Comparison of ENCODE assay signal across 8 mouse cellular contexts in genomic region chr4:155773335-155774078, GRCm38 (mm10). TPM values are rescaled to one million over a fixed set of nuclear protein-coding genes. Genes with fewer than 3 reads are reported as not detected.
DNase-seq lines count a peak whose midpoint lies in the region; ATAC-seq and TF ChIP-seq lines count a peak whose summit lies in the region.

No protein-coding gene starts in this region.

- DNase-seq in cerebellum, adult 2 months, result no peak
- DNase-seq in cerebellum, postnatal 4 days (ENCODE audit: low spot score in 2 of 2), result no peak
- no peak for DNase-seq in lung, postnatal 10 days
- no peak for DNase-seq in limb, embryonic 10.5 days (ENCODE audit: low spot score)
- no peak for DNase-seq in thymus, postnatal 4 days
- DNase-seq in B cell, adult 2 months, result no peak

- H3K36me3 ChIP-seq in lung, embryonic 16.5 days (ENCODE audit: control insufficient read depth, insufficient read depth, low read length), result no peaks in the 10 kb centered on the region
- no peaks in the 10 kb centered on the region for H3K36me3 ChIP-seq in limb, embryonic 10.5 days

- H3K27ac ChIP-seq in cerebellum, adult 2 months (ENCODE audit: insufficient read depth, low read length), result no peak overlapping the region
- no peak overlapping the region for H3K27ac ChIP-seq in lung, embryonic 16.5 days (ENCODE audit: low read length)
- H3K27ac ChIP-seq in limb, embryonic 10.5 days, result peak overlapping the region; percentile 74
- no peak overlapping the region for H3K27ac ChIP-seq in olfactory bulb, adult 2 months (ENCODE audit: insufficient read depth, low read depth, low read length)

- no peaks in the 10 kb centered on the region for H3K27me3 ChIP-seq in cerebellum, adult 2 months (ENCODE audit: control insufficient read depth, insufficient read depth, low read length)
- H3K27me3 ChIP-seq in lung, embryonic 16.5 days (ENCODE audit: control insufficient read depth, insufficient read depth, low read depth, low read length), result peaks cover 17% of the 10 kb centered on the region
- H3K27me3 ChIP-seq in limb, embryonic 10.5 days (ENCODE audit: low read depth, poor library complexity, severe bottlenecking), result peaks cover 52% of the 10 kb centered on the region

- no peak for TF ChIP-seq CTCF in cerebellum, adult 2 months (IDR thresholded peaks at IDR 0.05; ENCODE audit: borderline replicate concordance, insufficient read depth, low read depth, low read length)
- TF ChIP-seq CTCF in olfactory bulb, adult 2 months (IDR thresholded peaks at IDR 0.05; ENCODE audit: insufficient read depth, low read depth, low read length), result no peak

- ATAC-seq in lung, embryonic 16.5 days (ENCODE audit: low read depth), result no peak

- peak overlapping the region; percentile 87 for H3K4me2 ChIP-seq in lung, embryonic 16.5 days (ENCODE audit: low read depth, low read length)

- H3K4me3 ChIP-seq in cerebellum, adult 2 months (replicated peaks; ENCODE audit: insufficient read depth, low read depth, low read length), result peak overlapping the region; percentile 72
- H3K4me3 ChIP-seq in lung, embryonic 16.5 days (ENCODE audit: low read length), result peak overlapping the region; percentile 49
- peak overlapping the region; percentile 49 for H3K4me3 ChIP-seq in limb, embryonic 10.5 days
- 0 out of 2 replicates have a peak overlapping the region, but pooled peaks have one; percentile 15 for H3K4me3 ChIP-seq in olfactory bulb, adult 2 months (ENCODE audit: insufficient read depth, low read depth, low read length)

- H3K4me1 ChIP-seq in cerebellum, adult 2 months (ENCODE audit: control insufficient read depth, insufficient read depth, low read length), result peaks cover 21% of the 10 kb centered on the region
- H3K4me1 ChIP-seq in lung, embryonic 16.5 days (replicated peaks; ENCODE audit: control insufficient read depth, insufficient read depth, low read length), result peaks cover 45% of the 10 kb centered on the region
- H3K4me1 ChIP-seq in limb, embryonic 10.5 days, result peaks cover 48% of the 10 kb centered on the region
- peaks cover 41% of the 10 kb centered on the region for H3K4me1 ChIP-seq in olfactory bulb, adult 2 months (ENCODE audit: control insufficient read depth, insufficient read depth, low read length)

- no peaks in the 10 kb centered on the region for H3K9me3 ChIP-seq in lung, embryonic 16.5 days (ENCODE audit: control insufficient read depth, low read length)
- H3K9me3 ChIP-seq in limb, embryonic 10.5 days (replicated peaks), result no peaks in the 10 kb centered on the region

- 59% methylated on average over 5 of the region's 5 CpGs for WGBS in cerebellum, adult 2 months
- WGBS in lung, embryonic 16.5 days, result 39% methylated on average over 5 of the region's 5 CpGs
- WGBS in limb, embryonic 10.5 days, result 44% methylated on average over 5 of the region's 5 CpGs
- 41% methylated on average over 5 of the region's 5 CpGs for WGBS in olfactory bulb, adult 2 months

- TF ChIP-seq POLR2A in cerebellum, adult 2 months (IDR thresholded peaks at IDR 0.05; ENCODE audit: borderline replicate concordance, insufficient read depth, low read length), result no peak
- TF ChIP-seq POLR2A in olfactory bulb, adult 2 months (IDR thresholded peaks at IDR 0.05; ENCODE audit: insufficient read depth, low read depth, low read length), result no peak

- 0 out of 2 replicates have a peak overlapping the region, but pooled peaks have one; percentile 14 for H3K9ac ChIP-seq in lung, embryonic 16.5 days (ENCODE audit: low read length)

RNA-seq across cellular contexts. Expression of gene Vwa1, which starts 1.0 kb away (rescaled TPM):
- polyA plus RNA-seq in cerebellum, adult 2 months (2012; rRNA removed), result 33.8 and 35.4 TPM in 2 replicates
- polyA plus RNA-seq in lung, embryonic 16.5 days (2015; fragmentation: Nextera tagmentation; extraction: Ambion mirVana), result 7.5 and 8.6 TPM in 2 replicates
- polyA plus RNA-seq in limb, embryonic 10.5 days (2016; fragmentation: Nextera tagmentation; extraction: Ambion mirVana), result 4.7 and 6.6 TPM in 2 replicates
- not detected in 2 replicates for polyA plus RNA-seq in olfactory bulb, adult 2 months (2012; ENCODE audit: insufficient read depth, insufficient read length, low replicate concordance, missing spikeins)

RNA-seq across cellular contexts. Expression of gene Tmem88b, which starts 12.2 kb away (rescaled TPM):
- polyA plus RNA-seq in cerebellum, adult 2 months (2012; rRNA removed), result 61.7 and 81.7 TPM in 2 replicates
- polyA plus RNA-seq in lung, embryonic 16.5 days (2015; fragmentation: Nextera tagmentation; extraction: Ambion mirVana), result 0.15 and 0.21 TPM in 2 replicates
- 0.30 and 0.33 TPM in 2 replicates for polyA plus RNA-seq in limb, embryonic 10.5 days (2016; fragmentation: Nextera tagmentation; extraction: Ambion mirVana)
- not detected in 2 replicates for polyA plus RNA-seq in olfactory bulb, adult 2 months (2012; ENCODE audit: insufficient read depth, insufficient read length, low replicate concordance, missing spikeins)

RNA-seq across cellular contexts. Expression of gene Atad3a, which starts 12.6 kb away (rescaled TPM):
- polyA plus RNA-seq in cerebellum, adult 2 months (2012; rRNA removed), result 114 and 123 TPM in 2 replicates
- 68.4 and 73.3 TPM in 2 replicates for polyA plus RNA-seq in lung, embryonic 16.5 days (2015; fragmentation: Nextera tagmentation; extraction: Ambion mirVana)
- 138 and 161 TPM in 2 replicates for polyA plus RNA-seq in limb, embryonic 10.5 days (2016; fragmentation: Nextera tagmentation; extraction: Ambion mirVana)
- polyA plus RNA-seq in olfactory bulb, adult 2 months (2012; ENCODE audit: insufficient read depth, insufficient read length, low replicate concordance, missing spikeins), result not detected in 2 replicates

RNA-seq across cellular contexts. Expression of gene Ankrd65, which starts 16.7 kb away (rescaled TPM):
- 0.13 and 0.16 TPM in 2 replicates for polyA plus RNA-seq in cerebellum, adult 2 months (2012; rRNA removed)
- polyA plus RNA-seq in lung, embryonic 16.5 days (2015; fragmentation: Nextera tagmentation; extraction: Ambion mirVana), result 0.69 and 1.0 TPM in 2 replicates
- 0.18 TPM in 1 of 2 replicates, not detected in the other for polyA plus RNA-seq in limb, embryonic 10.5 days (2016; fragmentation: Nextera tagmentation; extraction: Ambion mirVana)
- polyA plus RNA-seq in olfactory bulb, adult 2 months (2012; ENCODE audit: insufficient read depth, insufficient read length, low replicate concordance, missing spikeins), result not detected in 2 replicates

RNA-seq across cellular contexts. Expression of gene Mrpl20, which starts 29.2 kb away (rescaled TPM):
- 109 TPM in 2 replicates for polyA plus RNA-seq in cerebellum, adult 2 months (2012; rRNA removed)
- 177 and 194 TPM in 2 replicates for polyA plus RNA-seq in lung, embryonic 16.5 days (2015; fragmentation: Nextera tagmentation; extraction: Ambion mirVana)
- 246 and 297 TPM in 2 replicates for polyA plus RNA-seq in limb, embryonic 10.5 days (2016; fragmentation: Nextera tagmentation; extraction: Ambion mirVana)
- polyA plus RNA-seq in olfactory bulb, adult 2 months (2012; ENCODE audit: insufficient read depth, insufficient read length, low replicate concordance, missing spikeins), result not detected in 2 replicates

Comparison
In these comparisons a context has a peak if more than half of its experiments do, and no peak if none do; other contexts are left out.
1. H3K4me3 ChIP-seq: peak in every context shown above with its lines; median percentile 72 in cerebellum, adult 2 months; 49 in lung, embryonic 16.5 days; 49 in limb, embryonic 10.5 days; 15 in olfactory bulb, adult 2 months.
2. RNA of gene Tmem88b, which starts 12.2 kb away (polyA plus RNA-seq): 61.7 to 81.7 TPM in cerebellum, adult 2 months; 0.30 to 0.33 TPM in limb, embryonic 10.5 days, 0.15 to 0.21 TPM in lung, embryonic 16.5 days and not detected in olfactory bulb, adult 2 months; every median in the first group is over 10 times any median in the second.
3. RNA of gene Atad3a, which starts 12.6 kb away (polyA plus RNA-seq): 138 to 161 TPM in limb, embryonic 10.5 days, 114 to 123 TPM in cerebellum, adult 2 months and 68.4 to 73.3 TPM in lung, embryonic 16.5 days; not detected in olfactory bulb, adult 2 months; every median in the first group is over 10 times any median in the second.